Mouse (Mus musculus) neural tube, embryonic 11.5 days (tissue): ENCODE measurements around the gene Ptpn21. TPM values are rescaled to one million over a fixed set of nuclear protein-coding genes. Genes with fewer than 3 reads are reported as not detected.
A peak's percentile ranks its signal among the peaks of the same experiment; 100 is the strongest.

Experiments used
- ATAC-seq: fragments of 200-750 bp; cut with Nextera tagmentation; 2 replicates; pipeline ENCODE4 v1.8.0; 2017; ENCODE audit warnings: moderate number of reproducible peaks, mild to moderate bottlenecking, moderate TSS enrichment, moderate library complexity; ENCODE audit not compliant: insufficient read depth, low FRiP score, low TSS enrichment
- DNase-seq: peaks from one replicate; pipeline ENCODE4 v3.0.0-alpha.2; 2015; ENCODE audit warnings: low spot score
- H3K27ac ChIP-seq: fragments of 300-500 bp; sonication (generic); 2 replicates; pipeline ENCODE4 v1.5.1; 2014; ENCODE audit warnings: low read depth, mild to moderate bottlenecking, low read length
- H3K27me3 ChIP-seq: fragments of 300-500 bp; sonication (generic); 2 replicates; pipeline ENCODE4 v1.6.1; 2014; ENCODE audit warnings: mild to moderate bottlenecking, low read length, mixed read lengths; ENCODE audit not compliant: control insufficient read depth, insufficient read depth
- H3K36me3 ChIP-seq: fragments of 300-500 bp; sonication (generic); 2 replicates; pipeline ENCODE4 v1.6.1; 2014; ENCODE audit warnings: mild to moderate bottlenecking, low read length, moderate library complexity, mixed read lengths; ENCODE audit not compliant: control insufficient read depth, insufficient read depth
- H3K4me1 ChIP-seq: fragments of 300-500 bp; sonication (generic); 2 replicates; pipeline ENCODE4 v1.6.1; 2014; ENCODE audit warnings: low read length, mixed read lengths; ENCODE audit not compliant: control insufficient read depth, insufficient read depth
- H3K4me2 ChIP-seq: fragments of 300-500 bp; sonication (generic); 2 replicates; pipeline ENCODE4 v1.6.1; 2014; ENCODE audit warnings: low read depth, mild to moderate bottlenecking, moderate library complexity
- H3K4me3 ChIP-seq: fragments of 300-500 bp; sonication (generic); 2 replicates; pipeline ENCODE4 v1.5.1; 2014; ENCODE audit warnings: low read depth, low read length
- H3K9ac ChIP-seq: fragments of 300-500 bp; sonication (generic); 2 replicates; pipeline ENCODE4 v1.6.1; 2014; ENCODE audit warnings: mild to moderate bottlenecking, low read length
- H3K9me3 ChIP-seq: fragments of 300-500 bp; sonication (generic); 2 replicates; pipeline ENCODE4 v1.6.1; 2016; ENCODE audit warnings: low read length; ENCODE audit not compliant: control insufficient read depth
- WGBS: fragments of 180-500 bp; shearing (Covaris S2); extraction: QIAGEN DNeasy Blood & Tissue Kit; methylation state at CpG from one replicate; pipeline ENCODE4 v1.1.7; 2014; 5-methylcytosine and 5-hydroxymethylcytosine counted together
- polyA plus RNA-seq: library from polyadenylated mRNA; unstranded; fragments of >200 nt; fragmentation: Nextera tagmentation; extraction: Ambion mirVana; gene quantifications from 2 replicates; pipeline ENCODE4 v1.2.1, GENCODE M21; 2014

Gene Ptpn21
- polyA plus RNA-seq, 1 experiment from 2014 or later = 6.6 TPM

DNA sequence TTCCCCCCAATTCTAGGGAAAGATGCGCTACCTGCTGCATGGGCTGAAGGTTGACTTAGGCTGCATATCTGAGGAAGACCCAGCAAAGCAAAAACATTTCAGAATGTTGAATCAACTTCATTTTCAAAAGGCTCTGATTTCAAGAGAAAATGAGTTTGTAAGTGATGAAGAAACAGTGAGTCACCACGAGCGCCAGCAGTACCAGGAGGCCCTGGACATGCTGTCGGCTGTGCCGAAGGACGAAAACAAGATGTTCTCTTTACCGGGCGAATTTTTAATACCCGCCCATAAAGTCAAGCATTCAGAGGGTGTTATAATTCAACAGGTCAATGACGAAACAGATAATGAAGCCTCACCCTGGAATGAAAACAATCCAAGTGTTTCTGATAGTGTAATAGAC, 68.1 kb downstream of the Ptpn21 start:
- H3K4me1 ChIP-seq = no peaks in the 10 kb centered on the region
- H3K9me3 ChIP-seq = no peaks in the 10 kb centered on the region
- DNase-seq (no peak), ATAC-seq (no peak)
- no peak overlapping the region for H3K4me3 ChIP-seq
- H3K27me3 ChIP-seq = no peaks in the 10 kb centered on the region
- whole genome bisulfite sequencing = 93% methylated on average over 10 of the region's 10 CpGs
- no peak overlapping the region for H3K4me2 ChIP-seq
- no peak overlapping the region for H3K27ac ChIP-seq
- no peak overlapping the region for H3K9ac ChIP-seq
- H3K36me3 ChIP-seq = no peaks in the 10 kb centered on the region

DNA sequence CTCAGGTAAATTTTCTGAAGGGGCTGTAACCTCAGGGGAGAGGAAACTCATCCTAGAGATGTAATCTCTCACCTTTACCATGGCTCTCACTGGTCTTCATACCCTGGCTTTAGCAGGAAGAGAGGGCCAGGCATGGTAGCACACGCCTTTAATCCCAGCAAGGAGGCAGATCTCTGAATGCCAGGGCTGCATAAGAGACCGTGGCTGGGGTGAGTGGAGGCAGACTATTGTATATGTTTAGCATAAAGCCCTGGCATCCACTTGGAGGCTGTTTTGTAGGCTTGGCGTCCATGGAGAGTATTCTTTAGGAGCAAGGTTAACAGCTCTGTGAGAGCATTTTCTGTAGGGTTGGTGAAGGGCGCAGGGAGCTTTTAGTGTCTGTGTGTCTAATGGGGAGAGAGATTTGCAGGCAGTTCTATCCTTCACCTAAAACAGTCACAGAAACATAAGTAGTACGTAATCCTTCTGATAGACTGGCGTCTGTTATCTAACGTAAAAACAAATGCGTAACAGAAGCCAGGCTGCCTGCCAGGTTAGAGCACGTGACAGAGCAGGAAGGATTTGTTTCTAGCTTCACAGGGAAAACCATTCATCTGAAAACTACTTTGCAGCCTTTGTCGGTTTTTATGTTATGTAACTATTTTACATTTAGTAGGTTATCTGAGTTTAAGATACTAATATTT, 68.9 kb downstream of the Ptpn21 start:
- H3K36me3 ChIP-seq = no peaks in the 10 kb centered on the region

DNA sequence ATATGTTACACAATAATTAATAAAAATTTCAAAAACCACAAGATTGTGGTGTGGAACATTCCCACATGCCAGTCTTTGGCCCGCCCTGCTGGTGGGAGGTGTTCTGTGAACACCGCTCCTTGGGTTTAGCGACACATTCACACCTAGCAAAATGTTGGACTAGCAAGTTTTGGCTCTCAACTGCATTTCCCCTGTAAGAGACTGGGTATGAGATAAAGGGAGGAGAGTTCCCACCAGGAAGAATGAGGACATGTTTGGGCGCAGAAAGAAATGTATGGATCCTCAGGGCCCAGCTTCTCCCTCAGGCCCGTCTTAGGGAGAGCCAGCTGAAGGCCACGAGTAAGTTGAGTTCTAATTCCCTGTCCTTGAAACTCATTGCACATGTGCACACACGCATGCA, 74.6 kb downstream of the Ptpn21 start:
- whole genome bisulfite sequencing = 89% methylated on average over 7 of the region's 7 CpGs
- Histone ChIP-seq H3K27ac (no peak overlapping the region), H3K4me2 (no peak overlapping the region), H3K4me3 (no peak overlapping the region), H3K36me3 (no peaks in the 10 kb centered on the region), H3K27me3 (no peaks in the 10 kb centered on the region), H3K9ac (no peak overlapping the region), H3K9me3 (no peaks in the 10 kb centered on the region), H3K4me1 (no peaks in the 10 kb centered on the region)
- ATAC-seq (no peak), DNase-seq (no peak)

More for the DNA sequence above, 68.9 kb downstream of the Ptpn21 start:
- no peak overlapping the region for H3K9ac ChIP-seq
- no peaks in the 10 kb centered on the region for H3K27me3 ChIP-seq
- H3K9me3 ChIP-seq = no peaks in the 10 kb centered on the region
- no peak overlapping the region for H3K4me3 ChIP-seq
- no peak for ATAC-seq
- H3K4me1 ChIP-seq = no peaks in the 10 kb centered on the region
- no peak for DNase-seq
- H3K4me2 ChIP-seq = no peak overlapping the region
- no peak overlapping the region for H3K27ac ChIP-seq
- 88% methylated on average over 10 of the region's 10 CpGs for WGBS

DNA sequence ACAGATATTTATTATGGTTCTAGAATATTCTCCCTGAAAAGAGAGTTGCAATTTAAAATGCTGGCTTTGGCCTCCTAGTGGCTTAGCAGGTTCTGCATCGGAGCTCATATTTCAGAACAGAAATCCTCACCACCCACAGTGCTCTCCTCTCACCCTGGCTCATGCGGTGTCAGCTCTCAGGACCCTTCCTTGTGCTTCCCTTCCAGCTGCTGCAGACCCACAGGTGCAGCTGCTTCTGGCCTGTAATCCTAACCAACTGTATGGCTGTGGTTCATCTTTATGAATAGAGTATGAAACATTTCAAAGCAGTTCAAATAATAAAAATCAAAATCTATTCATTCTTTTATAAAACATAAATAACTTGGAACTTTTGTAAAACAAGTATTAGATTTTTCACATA, 80.3 kb downstream of the Ptpn21 start:
- WGBS = 66% methylated on average over 2 of the region's 2 CpGs
- Histone ChIP-seq H3K4me3 (no peak overlapping the region), H3K9me3 (no peaks in the 10 kb centered on the region), H3K4me2 (no peak overlapping the region), H3K36me3 (no peaks in the 10 kb centered on the region), H3K27me3 (no peaks in the 10 kb centered on the region), H3K9ac (no peak overlapping the region), H3K27ac (no peak overlapping the region), H3K4me1 (no peaks in the 10 kb centered on the region)
- DNase-seq (no peak), ATAC-seq (no peak)

DNA sequence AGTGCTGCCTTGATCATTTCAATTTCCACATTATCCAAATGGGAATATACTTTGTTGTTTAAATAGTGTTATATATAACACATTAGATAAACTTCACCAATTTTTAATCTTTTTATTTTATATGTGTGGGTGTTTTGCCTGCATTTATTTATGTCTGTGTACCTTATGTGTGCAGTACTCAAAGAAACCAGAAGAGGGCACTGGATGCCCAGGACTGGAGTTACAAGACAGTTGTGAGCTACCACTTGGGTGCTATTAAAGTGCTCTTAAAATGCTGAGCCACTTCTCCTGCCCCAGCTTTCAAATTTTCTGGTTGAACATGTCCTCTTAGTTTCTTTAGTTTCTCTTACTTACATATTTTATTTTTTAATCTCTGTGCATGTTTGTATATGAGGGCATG, 92.4 kb downstream of the Ptpn21 start:
- H3K4me1 ChIP-seq = no peaks in the 10 kb centered on the region
- H3K27ac ChIP-seq = no peak overlapping the region
- H3K9me3 ChIP-seq = no peaks in the 10 kb centered on the region
- ATAC-seq = no peak
- no peak overlapping the region for H3K9ac ChIP-seq
- no peaks in the 10 kb centered on the region for H3K36me3 ChIP-seq
- no peak for DNase-seq
- H3K4me3 ChIP-seq = no peak overlapping the region
- H3K27me3 ChIP-seq = no peaks in the 10 kb centered on the region
- no peak overlapping the region for H3K4me2 ChIP-seq

DNA sequence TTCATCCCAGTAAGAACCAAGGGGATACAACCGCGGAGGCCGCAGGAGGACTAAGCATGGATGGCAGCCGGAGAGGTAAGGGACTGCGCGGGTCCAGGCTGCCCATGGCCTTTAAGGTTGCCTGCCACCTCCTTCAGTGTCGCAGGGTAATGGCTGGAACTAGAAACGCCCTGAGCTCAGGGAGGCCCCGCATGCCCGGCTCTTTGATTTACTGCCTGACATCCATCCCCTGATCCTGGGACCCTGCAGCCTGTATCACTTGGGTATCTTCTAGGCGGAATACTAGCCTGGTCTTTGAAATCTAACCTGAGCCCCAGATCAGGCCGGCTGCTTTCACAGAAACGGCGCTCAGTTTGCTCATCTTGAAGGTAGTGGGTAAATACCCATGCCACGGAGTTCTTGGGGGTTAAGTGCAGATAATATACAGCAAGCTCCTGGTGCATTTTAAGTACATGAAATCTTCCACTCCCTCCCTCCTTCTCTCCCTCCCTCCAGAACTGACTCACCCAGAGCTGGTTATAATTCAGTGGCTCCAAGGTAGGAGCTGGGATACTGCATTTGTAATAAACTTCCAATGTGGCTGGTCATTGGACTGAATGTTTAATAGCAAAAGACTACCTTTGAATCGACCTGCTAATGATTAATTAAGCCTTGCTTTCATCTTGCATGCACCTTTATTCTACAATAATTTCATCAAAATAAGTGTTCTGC, 108.8 kb downstream of the Ptpn21 start:
- Histone ChIP-seq H3K27ac (peak overlapping the region; percentile 60), H3K4me2 (peak overlapping the region; percentile 62), H3K4me3 (peak overlapping the region; percentile 72), H3K9me3 (no peaks in the 10 kb centered on the region), H3K27me3 (no peaks in the 10 kb centered on the region), H3K4me1 (no peaks in the 10 kb centered on the region), H3K9ac (peak overlapping the region; percentile 71), H3K36me3 (no peaks in the 10 kb centered on the region)
- DNase-seq (no peak), ATAC-seq (peak; percentile 85)
- whole genome bisulfite sequencing = 1% methylated on average over 16 of the region's 16 CpGs

DNA sequence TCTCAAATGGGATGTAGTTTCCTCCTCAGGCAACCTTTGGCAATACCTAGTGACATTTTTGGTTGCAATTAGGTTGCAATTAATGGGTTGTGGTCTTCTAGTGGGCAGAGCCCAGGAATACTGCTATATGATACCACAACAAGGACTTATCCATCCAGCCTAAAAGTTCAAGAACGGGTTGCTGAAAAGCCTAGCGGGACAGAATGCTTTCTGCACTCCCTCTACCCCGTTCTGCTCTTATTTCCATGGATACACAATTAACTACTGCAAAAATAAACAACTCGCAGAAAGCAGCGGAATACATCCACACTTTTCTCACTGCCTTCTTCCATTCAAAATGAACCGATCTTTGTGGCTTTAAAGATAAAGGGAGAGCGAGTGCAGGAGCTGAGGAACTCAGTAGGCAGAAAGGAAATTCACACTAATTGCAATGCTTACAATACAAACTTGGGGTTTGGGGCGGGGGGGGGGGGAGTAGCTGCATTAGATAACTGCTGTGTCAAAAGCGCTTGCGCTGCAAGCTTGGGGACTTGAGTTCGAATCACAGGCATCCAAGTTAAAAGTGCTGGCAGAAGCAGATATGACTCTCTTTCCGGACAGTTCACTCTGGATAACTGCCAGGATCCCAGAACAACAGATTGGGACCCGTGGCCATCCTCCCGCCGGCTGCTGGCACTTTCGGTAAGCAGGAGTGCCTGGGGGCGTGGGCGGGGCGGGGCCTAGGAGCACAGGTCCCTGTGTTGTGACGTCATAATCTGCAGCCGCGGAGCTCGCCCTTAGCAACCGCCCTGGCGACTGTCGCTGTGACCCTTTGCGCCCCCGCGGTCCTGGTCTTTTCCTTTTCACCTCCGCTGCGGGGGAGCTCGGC, 109.6 kb downstream of the Ptpn21 start, which contains the start of gene Spata7:
TSS of gene Spata7 (plus strand) at position 766 of the 868 bp plus-strand sequence.
- H3K36me3 ChIP-seq = no peaks in the 10 kb centered on the region
- peak; percentile 94 for ATAC-seq
- H3K9ac ChIP-seq = peak within 1 kb of the TSS; percentile 71
- DNase-seq = peak; percentile 90
- H3K9me3 ChIP-seq = no peaks in the 10 kb centered on the region
- H3K4me2 ChIP-seq = peak within 1 kb of the TSS; percentile 62
- H3K27ac ChIP-seq = peak within 1 kb of the TSS; percentile 60
- H3K27me3 ChIP-seq = no peaks in the 10 kb centered on the region
- H3K4me3 ChIP-seq = peak within 1 kb of the TSS; percentile 72
- H3K4me1 ChIP-seq = no peaks in the 10 kb centered on the region
- 5% methylated on average over 32 of the region's 32 CpGs for WGBS
